Comparison of ENCODE assay signal across 18 mouse cellular contexts in genomic region chr1:34104846-34105245, GRCm38 (mm10).
A peak's percentile ranks its signal among the peaks of the same experiment; 100 is the strongest.
DNase-seq lines count a peak whose midpoint lies in the region; ATAC-seq and TF ChIP-seq lines count a peak whose summit lies in the region.
"Had no signal": no experiment of that assay in that cellular context is flagged by ENCODE, and none has a peak within 500 bp of the region (broad histone marks: within the 10 kb centered on the region; RNA-seq: fewer than 3 reads in every experiment).

No protein-coding gene starts in this region.

- WGBS in heart, adult 2 months = 58% methylated on average over 8 of the region's 8 CpGs
- WGBS in hindbrain, embryonic 13.5 days = 29% methylated on average over 8 of the region's 8 CpGs
- WGBS in hindbrain, embryonic 14.5 days = 31% methylated on average over 8 of the region's 8 CpGs
- WGBS in stomach, embryonic 16.5 days = 22% methylated on average over 8 of the region's 8 CpGs
- 29% methylated on average over 8 of the region's 8 CpGs for WGBS in stomach, postnatal 0 days

- DNase-seq in heart, adult 11 months = peak; percentile 78
- DNase-seq in heart, adult 2 months = no peak
- no peak for DNase-seq in hindbrain, embryonic 14.5 days (ENCODE audit: low spot score)
- no peak for DNase-seq in stomach, postnatal 0 days (ENCODE audit: low spot score)
- no peak for DNase-seq in thymus, postnatal 14 days
- no peak for DNase-seq in cerebellum, adult 9-10 months
- DNase-seq: adrenal gland, postnatal 10 days; B cell, adult 2 months; cerebellum, adult 9-11 months; forebrain, postnatal 0 days; gastrocnemius, postnatal 25 days; kidney, adult 9 months; lung, postnatal 10 days had no signal

- H3K9me3 ChIP-seq in hindbrain, embryonic 13.5 days = no peaks in the 10 kb centered on the region
- H3K9me3 ChIP-seq in hindbrain, embryonic 14.5 days (ENCODE audit: control insufficient read depth, low read length) = no peaks in the 10 kb centered on the region
- H3K9me3 ChIP-seq in stomach, embryonic 16.5 days (replicated peaks; ENCODE audit: control insufficient read depth, low read length) = no peaks in the 10 kb centered on the region; the same call in 1 of the 2 replicates
- no peaks in the 10 kb centered on the region for H3K9me3 ChIP-seq in stomach, postnatal 0 days (ENCODE audit: control insufficient read depth, low read length)
- H3K9me3 ChIP-seq: embryonic facial prominence, embryonic 10.5 days; hindbrain, embryonic 15.5 days had no signal

- no peak overlapping the region for H3K9ac ChIP-seq in heart, adult 2 months (ENCODE audit: low read depth, low read length)
- no peak overlapping the region for H3K9ac ChIP-seq in hindbrain, embryonic 13.5 days
- H3K9ac ChIP-seq in hindbrain, embryonic 14.5 days = no peak overlapping the region
- no peak overlapping the region for H3K9ac ChIP-seq in stomach, embryonic 16.5 days (ENCODE audit: low read length)
- no peak overlapping the region for H3K9ac ChIP-seq in stomach, postnatal 0 days (ENCODE audit: low read length)
- H3K9ac ChIP-seq: forebrain, postnatal 0 days; hindbrain, embryonic 15.5 days had no signal

- H3K27ac ChIP-seq in heart, adult 2 months = no peak overlapping the region
- H3K27ac ChIP-seq in hindbrain, embryonic 13.5 days = no peak overlapping the region
- no peak overlapping the region for H3K27ac ChIP-seq in hindbrain, embryonic 14.5 days
- H3K27ac ChIP-seq in stomach, embryonic 16.5 days (ENCODE audit: low read length) = no peak overlapping the region
- no peak overlapping the region for H3K27ac ChIP-seq in stomach, postnatal 0 days (replicated peaks)
- H3K27ac ChIP-seq: hindbrain, embryonic 15.5 days; layer of hippocampus, adult 2 months had no signal

- H3K4me3 ChIP-seq in heart, adult 2 months = no peak overlapping the region
- H3K4me3 ChIP-seq in hindbrain, embryonic 13.5 days = no peak overlapping the region
- H3K4me3 ChIP-seq in hindbrain, embryonic 14.5 days (replicated peaks; ENCODE audit: low read length) = no peak overlapping the region
- no peak overlapping the region for H3K4me3 ChIP-seq in stomach, embryonic 16.5 days (replicated peaks; ENCODE audit: low read length)
- H3K4me3 ChIP-seq in stomach, postnatal 0 days (ENCODE audit: low read depth, low read length) = no peak overlapping the region
- H3K4me3 ChIP-seq: embryonic facial prominence, embryonic 10.5 days; hindbrain, embryonic 15.5 days; layer of hippocampus, adult 2 months had no signal

- H3K79me2 ChIP-seq in heart, adult 2 months (replicated peaks; ENCODE audit: control insufficient read depth, insufficient read depth, low read length) = peaks cover 5% of the 10 kb centered on the region

- TF ChIP-seq CTCF in heart, adult 2 months (IDR thresholded peaks at IDR 0.05) = no peak
- no peak for TF ChIP-seq CTCF in stomach, postnatal 0 days (IDR thresholded peaks at IDR 0.05; ENCODE audit: low read depth)

- intact Hi-C loops in heart, adult 2 months (cut with DNase I) = loop anchor here (5.0 kb wide), 1 partner anchor 43 kb away; no protein-coding TSS in a partner anchor

- H3K4me1 ChIP-seq in heart, adult 2 months (ENCODE audit: control insufficient read depth, insufficient read depth, low read length) = peaks cover 15% of the 10 kb centered on the region
- H3K4me1 ChIP-seq in hindbrain, embryonic 13.5 days (replicated peaks) = peaks cover 34% of the 10 kb centered on the region
- H3K4me1 ChIP-seq in hindbrain, embryonic 14.5 days (replicated peaks; ENCODE audit: control insufficient read depth, insufficient read depth, low read length) = peaks cover 22% of the 10 kb centered on the region
- peaks cover 13% of the 10 kb centered on the region for H3K4me1 ChIP-seq in stomach, embryonic 16.5 days (ENCODE audit: control insufficient read depth, insufficient read depth, low read length)
- H3K4me1 ChIP-seq in stomach, postnatal 0 days (replicated peaks; ENCODE audit: control insufficient read depth, insufficient read depth) = no peaks in the 10 kb centered on the region

- no peaks in the 10 kb centered on the region for H3K27me3 ChIP-seq in heart, adult 2 months (ENCODE audit: control insufficient read depth, insufficient read depth, low read length)
- H3K27me3 ChIP-seq in hindbrain, embryonic 13.5 days = no peaks in the 10 kb centered on the region
- H3K27me3 ChIP-seq in hindbrain, embryonic 14.5 days (ENCODE audit: control insufficient read depth, insufficient read depth, low read length) = no peaks in the 10 kb centered on the region
- no peaks in the 10 kb centered on the region for H3K27me3 ChIP-seq in stomach, embryonic 16.5 days (ENCODE audit: control insufficient read depth, insufficient read depth, low read length)
- H3K27me3 ChIP-seq in stomach, postnatal 0 days (ENCODE audit: control insufficient read depth, insufficient read depth, low read length) = no peaks in the 10 kb centered on the region
- H3K27me3 ChIP-seq: hindbrain, embryonic 15.5 days had no signal

- ATAC-seq in hindbrain, embryonic 13.5 days (ENCODE audit: low FRiP score) = 0 out of 2 replicates have a peak, but pooled peaks have one; percentile 33
- ATAC-seq in hindbrain, embryonic 14.5 days (ENCODE audit: low FRiP score) = no peak
- ATAC-seq in stomach, embryonic 16.5 days (ENCODE audit: insufficient read depth, low FRiP score) = peak; percentile 56
- no peak for ATAC-seq in stomach, postnatal 0 days (ENCODE audit: low FRiP score, low TSS enrichment)
- ATAC-seq: forebrain, postnatal 0 days had no signal

- TF ChIP-seq EP300 in heart, adult 2 months (IDR thresholded peaks at IDR 0.05; ENCODE audit: insufficient read depth, low read depth, low read length) = no peak
- TF ChIP-seq EP300 in stomach, postnatal 0 days (optimal IDR thresholded peaks at IDR 0.05) = no peak

- TF ChIP-seq POLR2A in heart, adult 2 months (IDR thresholded peaks at IDR 0.05; ENCODE audit: insufficient read depth, low read depth, low read length) = no peak

- no peak overlapping the region for H3K4me2 ChIP-seq in hindbrain, embryonic 13.5 days
- H3K4me2 ChIP-seq in hindbrain, embryonic 14.5 days (replicated peaks) = no peak overlapping the region
- no peak overlapping the region for H3K4me2 ChIP-seq in stomach, embryonic 16.5 days (ENCODE audit: low read depth, low read length)
- no peak overlapping the region for H3K4me2 ChIP-seq in stomach, postnatal 0 days (replicated peaks; ENCODE audit: low read depth)
- H3K4me2 ChIP-seq: hindbrain, embryonic 15.5 days had no signal

- peaks cover 9% of the 10 kb centered on the region for H3K36me3 ChIP-seq in heart, adult 2 months (ENCODE audit: control insufficient read depth, insufficient read depth, low read length)
- no peaks in the 10 kb centered on the region for H3K36me3 ChIP-seq in hindbrain, embryonic 13.5 days
- H3K36me3 ChIP-seq in hindbrain, embryonic 14.5 days (replicated peaks; ENCODE audit: control insufficient read depth, insufficient read depth) = no peaks in the 10 kb centered on the region
- H3K36me3 ChIP-seq in stomach, embryonic 16.5 days (ENCODE audit: control insufficient read depth, insufficient read depth, low read length) = no peaks in the 10 kb centered on the region
- no peaks in the 10 kb centered on the region for H3K36me3 ChIP-seq in stomach, postnatal 0 days (ENCODE audit: control insufficient read depth, insufficient read depth, low read length)
- H3K36me3 ChIP-seq: embryonic facial prominence, embryonic 10.5 days; hindbrain, embryonic 15.5 days had no signal

Comparison
In these comparisons a context has a peak if more than half of its experiments do, and no peak if none do; other contexts are left out.
1. ATAC-seq: peak in hindbrain, embryonic 13.5 days (single experiment) and stomach, embryonic 16.5 days (single experiment); none in hindbrain, embryonic 14.5 days (single experiment) and stomach, postnatal 0 days (single experiment).